Mouse (Mus musculus) testis, adult 2 months (tissue): Measurements from ENCODE around the gene Hoxd10. TPM values are rescaled to one million over a fixed set of nuclear protein-coding genes. Genes with fewer than 3 reads are reported as not detected.

Experiments
- H3K27ac ChIP-seq: fragments of 200-500 bp; 2 replicates; pipeline ENCODE4 v1.5.1; 2012; ENCODE audit warnings: low read depth, low read length; ENCODE audit not compliant: control insufficient read depth, insufficient read depth
- H3K27me3 ChIP-seq: fragments of 200-500 bp; 2 replicates; pipeline ENCODE4 v1.6.1; 2012; ENCODE audit warnings: mild to moderate bottlenecking, low read length, moderate library complexity; ENCODE audit not compliant: control insufficient read depth, insufficient read depth
- H3K36me3 ChIP-seq: fragments of 200-500 bp; 2 replicates; pipeline ENCODE4 v1.6.1; 2012; ENCODE audit warnings: mild to moderate bottlenecking, low read length; ENCODE audit not compliant: control insufficient read depth, insufficient read depth
- H3K4me1 ChIP-seq: fragments of 200-500 bp; 2 replicates; pipeline ENCODE4 v1.6.1; 2012; ENCODE audit warnings: low read length; ENCODE audit not compliant: control insufficient read depth, insufficient read depth
- H3K4me3 ChIP-seq: fragments of 200-500 bp; 2 replicates; pipeline ENCODE4 v1.5.1; 2012; ENCODE audit warnings: low read depth, mild to moderate bottlenecking, low read length, moderate library complexity, mixed read lengths; ENCODE audit not compliant: control insufficient read depth
- CTCF ChIP-seq: fragments of 200-500 bp; IDR thresholded peaks from 2 replicates; pipeline ENCODE4 v1.5.1; 2012; ENCODE audit warnings: low read depth, mild to moderate bottlenecking, inconsistent platforms, low read length, moderate library complexity; ENCODE audit not compliant: control insufficient read depth, insufficient read depth, insufficient replicate concordance
- POLR2A ChIP-seq: fragments of 200-500 bp; IDR thresholded peaks from 2 replicates; pipeline ENCODE4 v1.6.1; 2012; ENCODE audit warnings: low read depth, mild to moderate bottlenecking, inconsistent platforms, low read length, moderate library complexity; ENCODE audit not compliant: control insufficient read depth
- polyA plus RNA-seq: library from polyadenylated mRNA; depleted of rRNA; stranded (reverse); fragments of >200 nt; gene quantifications from 2 replicates; pipeline ENCODE4 v1.2.3, GENCODE M21; 2012

Hoxd10 gene
- polyA plus RNA-seq, 1 experiment: 0.73 TPM

DNA sequence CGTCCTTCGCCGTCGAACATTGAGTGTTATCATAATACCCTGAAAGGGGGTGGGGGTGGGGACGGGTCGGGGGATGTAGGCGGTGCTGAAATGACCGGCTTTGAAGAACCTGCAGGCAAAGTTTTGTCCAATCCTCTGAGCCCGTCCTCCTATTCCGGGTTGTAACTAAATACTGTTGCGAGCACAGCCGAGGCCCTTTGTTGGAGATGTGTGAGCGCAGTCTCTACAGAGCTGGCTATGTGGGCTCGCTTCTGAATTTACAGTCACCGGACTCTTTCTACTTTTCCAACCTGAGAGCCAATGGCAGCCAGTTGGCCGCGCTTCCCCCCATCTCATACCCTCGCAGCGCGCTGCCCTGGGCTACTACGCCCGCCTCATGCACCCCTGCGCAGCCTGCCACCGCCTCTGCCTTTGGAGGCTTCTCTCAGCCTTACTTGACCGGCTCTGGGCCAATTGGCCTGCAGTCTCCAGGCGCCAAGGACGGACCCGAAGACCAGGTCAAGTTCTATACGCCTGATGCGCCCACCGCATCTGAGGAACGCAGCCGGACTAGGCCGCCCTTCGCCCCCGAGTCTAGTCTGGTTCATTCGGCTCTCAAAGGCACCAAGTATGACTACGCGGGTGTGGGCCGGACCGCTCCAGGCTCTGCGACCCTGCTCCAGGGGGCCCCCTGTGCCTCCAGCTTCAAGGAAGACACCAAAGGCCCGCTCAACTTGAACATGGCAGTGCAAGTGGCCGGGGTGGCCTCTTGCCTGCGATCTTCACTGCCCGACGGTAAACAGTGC, 16.7 kb upstream of the Hoxd10 start, which contains the start of gene Hoxd12:
Gene Hoxd12, plus strand, starts transcription at position 133 of the 785 bp plus-strand sequence.
- no peak for TF ChIP-seq POLR2A
- TF ChIP-seq CTCF: no peak
- peaks cover 14% of the 10 kb centered on the region for H3K4me1 ChIP-seq
- H3K4me3 ChIP-seq: no peak within 1 kb of the TSS
- no peaks in the 10 kb centered on the region for H3K36me3 ChIP-seq
- no peak within 1 kb of the TSS for H3K27ac ChIP-seq
- H3K27me3 ChIP-seq: peaks cover 8% of the 10 kb centered on the region

DNA sequence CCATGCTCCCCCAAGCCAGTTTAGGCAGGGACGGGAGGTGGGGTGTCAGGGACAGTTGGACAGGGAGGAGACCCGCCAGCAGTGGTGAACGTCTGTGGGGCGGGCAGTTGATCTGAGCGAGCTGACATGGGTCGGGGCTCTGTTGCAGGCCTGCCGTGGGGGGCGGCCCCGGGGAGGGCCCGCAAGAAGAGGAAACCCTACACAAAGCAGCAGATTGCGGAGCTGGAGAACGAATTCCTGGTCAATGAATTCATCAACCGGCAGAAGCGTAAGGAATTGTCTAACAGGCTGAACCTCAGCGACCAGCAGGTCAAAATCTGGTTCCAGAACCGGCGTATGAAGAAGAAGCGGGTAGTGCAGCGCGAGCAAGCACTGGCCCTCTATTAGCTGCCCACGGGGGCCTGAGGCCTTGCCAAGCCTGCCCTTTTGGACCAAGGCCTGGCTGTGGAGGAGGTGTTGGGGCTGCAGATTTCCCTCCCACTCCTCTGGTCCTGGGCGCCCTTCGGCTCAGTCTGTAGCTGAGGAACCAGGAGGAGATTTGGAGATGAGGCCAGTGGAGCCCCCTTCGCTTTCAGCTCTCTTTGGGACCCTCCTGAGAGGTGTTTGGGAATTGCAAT, 15.9 kb upstream of the Hoxd10 start:
- H3K36me3 ChIP-seq: no peaks in the 10 kb centered on the region
- TF ChIP-seq POLR2A (no peak), CTCF (no peak)
- H3K4me3 ChIP-seq: no peak overlapping the region
- H3K4me1 ChIP-seq: peaks cover 14% of the 10 kb centered on the region
- no peak overlapping the region for H3K27ac ChIP-seq
- H3K27me3 ChIP-seq: peaks cover 12% of the 10 kb centered on the region

DNA sequence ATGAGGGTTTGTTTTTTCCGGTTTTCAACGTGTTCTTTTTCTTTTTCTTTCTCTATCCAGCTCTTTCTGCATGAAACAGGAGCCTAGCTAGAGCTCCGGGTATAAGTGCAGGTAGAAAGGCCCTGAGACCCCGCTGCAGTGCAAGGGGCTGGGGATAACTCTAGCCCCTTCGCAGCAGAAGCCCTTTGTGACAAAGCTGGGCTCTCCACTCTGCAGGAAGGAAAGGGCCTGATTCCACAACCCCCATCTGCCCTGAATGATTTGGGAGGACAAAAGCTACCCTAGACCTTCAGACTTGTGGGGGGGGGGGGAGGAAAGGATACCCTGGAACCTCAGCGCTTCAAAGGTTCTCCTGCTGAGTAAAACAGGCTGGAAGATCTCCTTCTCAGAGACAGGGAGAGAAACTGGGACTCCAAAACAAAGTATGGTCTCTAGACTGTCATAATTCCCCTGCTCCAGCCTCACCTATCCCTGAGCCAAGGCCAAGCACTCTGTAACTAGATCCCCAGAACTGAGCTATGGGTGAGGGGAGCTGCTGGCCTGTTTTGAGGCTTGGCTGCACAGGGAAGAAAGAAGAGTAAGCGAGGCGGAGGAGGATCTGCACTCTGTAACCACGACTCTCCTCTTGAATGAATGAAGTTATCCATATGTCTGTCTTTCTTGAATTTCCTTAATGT, 15.2 kb upstream of the Hoxd10 start:
- H3K27ac ChIP-seq: no peak overlapping the region
- H3K27me3 ChIP-seq: peaks cover 12% of the 10 kb centered on the region
- H3K36me3 ChIP-seq: no peaks in the 10 kb centered on the region
- TF ChIP-seq CTCF (no peak), POLR2A (no peak)
- H3K4me3 ChIP-seq: no peak overlapping the region
- H3K4me1 ChIP-seq: peaks cover 14% of the 10 kb centered on the region

GRCm38 (mm10) chr2:74677106-74677505, 14.6 kb upstream of the Hoxd10 start:
- Histone ChIP-seq H3K4me3 (no peak overlapping the region), H3K27ac (no peak overlapping the region), H3K36me3 (no peaks in the 10 kb centered on the region), H3K27me3 (peaks cover 13% of the 10 kb centered on the region), H3K4me1 (peaks cover 17% of the 10 kb centered on the region)
- no peak for TF ChIP-seq CTCF
- TF ChIP-seq POLR2A: no peak

- Histone ChIP-seq H3K27me3 (peaks cover 14% of the 10 kb centered on the region), H3K36me3 (no peaks in the 10 kb centered on the region), H3K27ac (no peak within 1 kb of the TSS), H3K4me1 (peaks cover 18% of the 10 kb centered on the region), H3K4me3 (no peak within 1 kb of the TSS)
- TF ChIP-seq CTCF: no peak
- TF ChIP-seq POLR2A: no peak
Observed at GRCm38 (mm10) chr2:74678891-74679595, 12.7 kb upstream of the Hoxd10 start, which contains the start of gene Hoxd11. Gene Hoxd11, plus strand, starts transcription at chr2:74679557.

- TF ChIP-seq CTCF: no peak
- no peak for TF ChIP-seq POLR2A
- Histone ChIP-seq H3K4me1 (peaks cover 18% of the 10 kb centered on the region), H3K4me3 (no peak overlapping the region), H3K27me3 (peaks cover 14% of the 10 kb centered on the region), H3K27ac (no peak overlapping the region), H3K36me3 (no peaks in the 10 kb centered on the region)
Observed at GRCm38 (mm10) chr2:74679596-74679971, 12.1 kb upstream of the Hoxd10 start.

DNA sequence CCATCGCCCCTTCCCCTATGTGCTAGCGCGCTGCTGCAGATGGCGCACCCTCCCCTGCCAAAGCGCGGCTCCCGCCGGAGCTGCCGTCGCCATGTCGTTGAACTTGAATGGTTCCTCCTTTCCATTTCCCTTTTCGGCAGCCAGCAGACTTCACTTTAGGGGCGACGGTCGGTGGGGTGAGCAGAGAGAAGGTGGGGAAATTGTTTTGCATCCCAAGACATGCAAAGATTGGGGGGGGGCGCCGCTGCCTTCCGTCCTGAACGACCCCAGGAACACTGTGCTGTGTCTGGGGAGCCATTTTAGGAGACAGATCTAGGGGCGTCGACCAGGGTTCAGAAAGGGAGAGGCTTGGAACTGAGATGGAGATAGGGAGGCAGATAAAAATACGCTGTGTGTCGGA, 11.7 kb upstream of the Hoxd10 start:
- Histone ChIP-seq H3K4me3 (no peak overlapping the region), H3K4me1 (peaks cover 18% of the 10 kb centered on the region)

More for the DNA sequence above, 11.7 kb upstream of the Hoxd10 start:
- Histone ChIP-seq H3K27ac (no peak overlapping the region), H3K27me3 (peaks cover 14% of the 10 kb centered on the region), H3K36me3 (no peaks in the 10 kb centered on the region)
- TF ChIP-seq CTCF (no peak), POLR2A (no peak)
